Mouse (Mus musculus): Measurements from ENCODE around the gene Llcfc1. TPM values are rescaled to one million over a fixed set of nuclear protein-coding genes. Genes with fewer than 3 reads are reported as not detected.

Gene Llcfc1
- total RNA-seq (2023; ENCODE audit: inconsistent age): not detected in 4 replicates

DNA sequence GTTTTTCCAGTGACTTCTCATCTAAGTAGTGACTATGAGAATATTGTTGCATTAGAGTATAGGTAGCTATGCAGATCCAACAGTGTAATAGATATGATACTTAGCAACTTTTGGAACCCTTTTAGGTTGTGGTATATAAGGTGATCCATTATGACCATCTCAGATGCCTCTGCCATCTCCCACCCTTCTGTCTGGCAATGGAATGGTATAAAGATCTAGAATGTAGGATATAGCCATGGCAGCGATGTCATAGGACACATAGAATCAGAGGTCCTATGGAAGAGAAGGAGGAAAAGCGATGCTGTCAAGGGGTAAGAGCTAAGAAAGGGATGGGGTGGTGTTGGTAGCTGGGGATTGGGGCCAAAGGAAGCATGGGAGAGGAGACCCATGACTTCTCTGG is at the start of gene Llcfc1:
Llcfc1 (plus strand) TSS at position 301 of the 400 bp plus-strand sequence.

DNA sequence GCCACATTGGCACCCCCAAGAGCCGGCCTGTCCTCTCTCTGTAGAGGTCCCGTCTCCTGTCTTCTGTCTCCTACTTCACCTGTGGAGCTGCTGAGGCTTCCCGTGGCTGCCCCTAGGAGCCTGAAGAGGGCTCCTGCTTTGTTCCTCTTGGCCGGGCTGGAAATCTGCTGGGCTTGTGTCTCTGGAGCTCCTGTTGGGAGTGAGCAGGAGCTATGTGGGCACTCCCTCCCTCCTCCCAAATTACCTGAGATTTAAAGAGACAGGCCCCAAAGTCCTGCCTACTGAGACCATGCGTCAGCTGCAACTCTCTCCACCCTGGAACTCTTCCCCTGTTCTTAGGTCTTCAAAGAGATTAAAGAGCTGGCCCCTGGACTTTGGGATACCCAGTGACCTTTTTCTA is 48.1 kb upstream of the Llcfc1 start, which contains the start of gene Trpv6:
Trpv6 (minus strand) TSS at position 228 of the 400 bp plus-strand sequence.

DNA sequence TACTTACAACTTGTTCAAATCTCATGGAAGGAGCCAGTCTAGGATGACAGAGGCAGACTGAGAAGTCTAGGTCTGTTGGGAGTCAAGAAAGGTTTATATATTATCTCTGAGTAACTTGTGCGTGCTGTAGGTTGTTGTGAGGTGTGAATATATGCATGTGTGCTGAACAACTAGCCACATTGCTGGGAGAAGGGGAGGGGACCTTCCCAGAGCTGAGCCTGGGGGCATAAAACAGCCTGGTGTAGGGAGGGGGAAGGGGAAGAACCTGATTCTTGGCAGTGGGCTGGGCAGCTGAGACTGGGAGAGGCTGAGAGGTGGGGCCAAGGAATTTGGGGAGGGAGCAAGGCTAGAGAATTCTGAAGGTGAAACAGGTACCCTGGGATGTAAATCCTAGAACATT is 3.6 kb upstream of the Llcfc1 start, which contains the start of gene Trpv5:
Trpv5 (minus strand) TSS at position 101 of the 400 bp plus-strand sequence.

DNA sequence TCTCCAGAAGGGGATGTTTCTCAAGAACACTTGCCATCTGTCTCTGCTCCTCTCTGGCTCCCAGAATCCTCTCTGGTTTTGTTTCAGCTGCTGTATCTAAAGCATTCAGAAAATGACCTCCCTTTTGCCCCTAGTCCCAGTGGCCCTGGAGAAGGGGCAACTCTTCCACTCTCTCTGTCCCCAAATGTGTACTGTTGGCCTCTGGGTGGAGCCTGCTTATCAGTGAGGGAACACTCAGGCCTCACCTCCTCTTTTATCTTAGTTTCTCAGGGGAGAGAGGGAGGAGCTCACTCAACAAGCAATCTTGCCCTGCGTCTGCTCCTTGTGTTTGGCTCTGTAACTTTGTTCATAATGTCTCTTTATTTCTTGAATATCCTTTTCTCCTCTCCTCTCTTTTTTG is 19.9 kb downstream of the Llcfc1 start, which contains the start of gene Kel:
Kel (minus strand) TSS at position 217 of the 400 bp plus-strand sequence.

Other genes with a start within 250 kb of the Llcfc1 start
- gene Gm10334, start 238.3 kb upstream of the Llcfc1 start, total RNA-seq (2023; ENCODE audit: inconsistent age): not detected in 4 replicates
- not detected in 4 replicates for gene Prss1, start 225.5 kb upstream of the Llcfc1 start, total RNA-seq (2023; ENCODE audit: inconsistent age)
- 0.87 to 2.5 TPM in 2 of 4 replicates, not detected in the others for gene Prss2, start 162.6 kb upstream of the Llcfc1 start, total RNA-seq (2023; ENCODE audit: inconsistent age)
- 0.57 to 1.2 TPM (median 0.78 TPM) in 4 replicates for gene Ephb6, start 78.9 kb upstream of the Llcfc1 start, total RNA-seq (2023; ENCODE audit: inconsistent age)
- not detected in 4 replicates for gene Trpv6, start 48.0 kb upstream of the Llcfc1 start, total RNA-seq (2023; ENCODE audit: inconsistent age)
- gene Trpv5, start 3.7 kb upstream of the Llcfc1 start, total RNA-seq (2023; ENCODE audit: inconsistent age): not detected in 4 replicates
- gene Kel, start 19.9 kb downstream of the Llcfc1 start, total RNA-seq (2023; ENCODE audit: inconsistent age): 1.1 TPM in 1 of 4 replicates, not detected in the others
- not detected in 4 replicates for gene Olfr459, start 90.7 kb downstream of the Llcfc1 start, total RNA-seq (2023; ENCODE audit: inconsistent age)
- not detected in 4 replicates for gene Pip, start 163.1 kb downstream of the Llcfc1 start, total RNA-seq (2023; ENCODE audit: inconsistent age)
- not detected in 4 replicates for gene Sval2, start 168.6 kb downstream of the Llcfc1 start, total RNA-seq (2023; ENCODE audit: inconsistent age)